Mouse (Mus musculus) midbrain, embryonic 15.5 days (tissue): ENCODE data around the gene Csf2rb. TPM values are rescaled to one million over a fixed set of nuclear protein-coding genes. Genes with fewer than 3 reads are reported as not detected.
"Not testable (repeated sequence)": the region's sequence is repeated elsewhere in the genome, so short reads cannot be mapped to it uniquely, and the experiment has no call there.

ENCODE experiments used
- ATAC-seq: fragments of 200-750 bp; cut with Nextera tagmentation; replicated peaks from 2 replicates; pipeline ENCODE4 v1.8.0; 2017; ENCODE audit warnings: moderate TSS enrichment
- H3K27ac ChIP-seq: fragments of 300-500 bp; sonication (generic); 2 replicates; pipeline ENCODE4 v1.5.1; 2015; ENCODE audit warnings: mild to moderate bottlenecking, inconsistent platforms
- H3K27me3 ChIP-seq: fragments of 300-500 bp; sonication (generic); replicated peaks from 2 replicates; pipeline ENCODE4 v1.6.1; 2015; ENCODE audit warnings: inconsistent platforms
- H3K36me3 ChIP-seq: fragments of 300-500 bp; sonication (generic); replicated peaks from 2 replicates; pipeline ENCODE4 v1.6.1; 2015; ENCODE audit warnings: inconsistent platforms
- H3K4me1 ChIP-seq: fragments of 300-500 bp; sonication (generic); 2 replicates; pipeline ENCODE4 v1.6.1; 2015; ENCODE audit warnings: inconsistent platforms
- H3K4me2 ChIP-seq: fragments of 300-500 bp; sonication (generic); 2 replicates; pipeline ENCODE4 v1.6.1; 2015; ENCODE audit warnings: inconsistent platforms, mild to moderate bottlenecking, moderate library complexity
- H3K4me3 ChIP-seq: fragments of 300-500 bp; sonication (generic); 2 replicates; pipeline ENCODE4 v1.5.1; 2015; ENCODE audit warnings: mild to moderate bottlenecking, inconsistent platforms
- H3K9ac ChIP-seq: fragments of 300-500 bp; sonication (generic); 2 replicates; pipeline ENCODE4 v1.6.1; 2015; ENCODE audit warnings: mild to moderate bottlenecking, inconsistent platforms
- H3K9me3 ChIP-seq: fragments of 300-500 bp; sonication (generic); 2 replicates; pipeline ENCODE4 v1.6.1; 2016; ENCODE audit warnings: inconsistent platforms
- WGBS: fragments of 180-500 bp; shearing (Covaris S2); methylation state at CpG from one replicate; pipeline ENCODE4 v1.1.7; 2015; ENCODE audit warnings: mixed read lengths; 5-methylcytosine and 5-hydroxymethylcytosine counted together
- polyA plus RNA-seq: library from polyadenylated mRNA; unstranded; fragments of >200 nt; fragmentation: Nextera tagmentation; extraction: Ambion mirVana; gene quantifications from 2 replicates; pipeline ENCODE4 v1.2.1, GENCODE M21; 2015

The Csf2rb gene
- polyA plus RNA-seq, 1 experiment from 2014 or later = 0.50 TPM

- H3K4me1 ChIP-seq = no peaks in the 10 kb centered on the region
- H3K9ac ChIP-seq = no peak overlapping the region
- no peak overlapping the region for H3K4me2 ChIP-seq
- 75% methylated on average over 5 of the region's 5 CpGs for WGBS
- H3K27me3 ChIP-seq = no peaks in the 10 kb centered on the region
- H3K4me3 ChIP-seq = no peak overlapping the region
- H3K36me3 ChIP-seq = no peaks in the 10 kb centered on the region
- H3K9me3 ChIP-seq = no peaks in the 10 kb centered on the region
- no peak for ATAC-seq
- no peak overlapping the region for H3K27ac ChIP-seq
Measured at GRCm38 (mm10) chr15:78331523-78332340, 6.2 kb downstream of the Csf2rb start.

GRCm38 (mm10) chr15:78332981-78333380, 7.4 kb downstream of the Csf2rb start:
- no peaks in the 10 kb centered on the region for H3K4me1 ChIP-seq
- no peaks in the 10 kb centered on the region for H3K36me3 ChIP-seq
- H3K27me3 ChIP-seq = no peaks in the 10 kb centered on the region
- no peak overlapping the region for H3K4me2 ChIP-seq
- H3K4me3 ChIP-seq = no peak overlapping the region
- 77% methylated on average over 6 of the region's 6 CpGs for WGBS
- H3K9ac ChIP-seq = no peak overlapping the region
- no peaks in the 10 kb centered on the region for H3K9me3 ChIP-seq
- no peak for ATAC-seq
- no peak overlapping the region for H3K27ac ChIP-seq

GRCm38 (mm10) chr15:78334380-78334779, 8.8 kb downstream of the Csf2rb start:
- ATAC-seq = no peak
- Histone ChIP-seq H3K36me3 (no peaks in the 10 kb centered on the region), H3K27me3 (no peaks in the 10 kb centered on the region), H3K9ac (no peak overlapping the region), H3K4me1 (no peaks in the 10 kb centered on the region), H3K4me3 (no peak overlapping the region), H3K27ac (no peak overlapping the region), H3K9me3 (no peaks in the 10 kb centered on the region), H3K4me2 (no peak overlapping the region)
- 78% methylated on average over 3 of the region's 3 CpGs for WGBS

- H3K27ac ChIP-seq, H3K36me3 ChIP-seq, H3K4me3 ChIP-seq, ATAC-seq, H3K9ac ChIP-seq, H3K4me2 ChIP-seq, H3K4me1 ChIP-seq, H3K9me3 ChIP-seq, H3K27me3 ChIP-seq: not testable (repeated sequence)
- 41% methylated on average over 7 of the region's 7 CpGs for WGBS
Measured at GRCm38 (mm10) chr15:78339627-78340423, 14.3 kb downstream of the Csf2rb start.

GRCm38 (mm10) chr15:78340919-78341318, 15.4 kb downstream of the Csf2rb start:
- H3K36me3 ChIP-seq, ATAC-seq, H3K27ac ChIP-seq, H3K9me3 ChIP-seq, H3K4me3 ChIP-seq, H3K4me1 ChIP-seq, H3K4me2 ChIP-seq, H3K27me3 ChIP-seq, H3K9ac ChIP-seq: not testable (repeated sequence)
- WGBS = 69% methylated on average over 7 of the region's 7 CpGs

GRCm38 (mm10) chr15:78343683-78344082, 18.1 kb downstream of the Csf2rb start:
- Histone ChIP-seq H3K27ac (no peak overlapping the region), H3K9me3 (no peaks in the 10 kb centered on the region), H3K36me3 (no peaks in the 10 kb centered on the region), H3K27me3 (no peaks in the 10 kb centered on the region), H3K9ac (no peak overlapping the region), H3K4me2 (no peak overlapping the region), H3K4me3 (no peak overlapping the region), H3K4me1 (no peaks in the 10 kb centered on the region)
- no peak for ATAC-seq
- 13% methylated on average over 1 of the region's 1 CpGs for WGBS

- Histone ChIP-seq H3K4me1 (no peaks in the 10 kb centered on the region), H3K27ac (no peak overlapping the region), H3K9me3 (no peaks in the 10 kb centered on the region), H3K27me3 (no peaks in the 10 kb centered on the region), H3K4me2 (no peak overlapping the region), H3K9ac (no peak overlapping the region), H3K4me3 (no peak overlapping the region), H3K36me3 (no peaks in the 10 kb centered on the region)
- WGBS = 89% methylated on average over 3 of the region's 3 CpGs
- no peak for ATAC-seq
Measured at GRCm38 (mm10) chr15:78344567-78344966, 19.0 kb downstream of the Csf2rb start.

- Histone ChIP-seq H3K9me3 (no peaks in the 10 kb centered on the region), H3K36me3 (no peaks in the 10 kb centered on the region), H3K27me3 (no peaks in the 10 kb centered on the region), H3K4me1 (no peaks in the 10 kb centered on the region), H3K9ac (no peak overlapping the region), H3K4me2 (no peak overlapping the region), H3K4me3 (no peak overlapping the region), H3K27ac (no peak overlapping the region)
- WGBS = 69% methylated on average over 3 of the region's 3 CpGs
- no peak for ATAC-seq
Measured at GRCm38 (mm10) chr15:78351586-78352165, 26.1 kb downstream of the Csf2rb start.

GRCm38 (mm10) chr15:78354958-78355357, 29.4 kb downstream of the Csf2rb start:
- no peak overlapping the region for H3K4me3 ChIP-seq
- 3% methylated on average over 1 of the region's 1 CpGs for WGBS
- no peak for ATAC-seq

GRCm38 (mm10) chr15:78355548-78355947, 30.0 kb downstream of the Csf2rb start:
- H3K4me3 ChIP-seq = no peak overlapping the region
- H3K27me3 ChIP-seq = no peaks in the 10 kb centered on the region
- no peak overlapping the region for H3K9ac ChIP-seq
- WGBS = 81% methylated on average over 5 of the region's 5 CpGs
- no peak overlapping the region for H3K4me2 ChIP-seq
- no peak for ATAC-seq
- no peaks in the 10 kb centered on the region for H3K36me3 ChIP-seq
- no peaks in the 10 kb centered on the region for H3K9me3 ChIP-seq
- H3K27ac ChIP-seq = no peak overlapping the region
- no peaks in the 10 kb centered on the region for H3K4me1 ChIP-seq

More at GRCm38 (mm10) chr15:78354958-78355357, 29.4 kb downstream of the Csf2rb start:
- H3K27me3 ChIP-seq = no peaks in the 10 kb centered on the region
- H3K27ac ChIP-seq = no peak overlapping the region
- no peaks in the 10 kb centered on the region for H3K9me3 ChIP-seq
- no peaks in the 10 kb centered on the region for H3K4me1 ChIP-seq
- no peak overlapping the region for H3K4me2 ChIP-seq
- no peaks in the 10 kb centered on the region for H3K36me3 ChIP-seq
- H3K9ac ChIP-seq = no peak overlapping the region

GRCm38 (mm10) chr15:78365916-78366315, 40.4 kb downstream of the Csf2rb start:
- Histone ChIP-seq H3K27ac (no peak overlapping the region), H3K4me2 (no peak overlapping the region), H3K9ac (no peak overlapping the region), H3K4me1 (no peaks in the 10 kb centered on the region), H3K36me3 (no peaks in the 10 kb centered on the region), H3K9me3 (no peaks in the 10 kb centered on the region), H3K27me3 (0 out of 2 replicates have a peak, but pooled peaks cover 5% of the 10 kb centered on the region), H3K4me3 (no peak overlapping the region)
- ATAC-seq = no peak
- 89% methylated on average over 2 of the region's 2 CpGs for WGBS

- no peak overlapping the region for H3K4me3 ChIP-seq
- no peak overlapping the region for H3K9ac ChIP-seq
- WGBS = 84% methylated on average over 8 of the region's 8 CpGs
- no peak overlapping the region for H3K4me2 ChIP-seq
- no peaks in the 10 kb centered on the region for H3K4me1 ChIP-seq
- H3K27me3 ChIP-seq = 0 out of 2 replicates have a peak, but pooled peaks cover 5% of the 10 kb centered on the region
- no peaks in the 10 kb centered on the region for H3K36me3 ChIP-seq
- H3K27ac ChIP-seq = no peak overlapping the region
- H3K9me3 ChIP-seq = no peaks in the 10 kb centered on the region
- no peak for ATAC-seq
Measured at GRCm38 (mm10) chr15:78366875-78367274, 41.3 kb downstream of the Csf2rb start.
